Mouse (Mus musculus) granulocyte monocyte progenitor cell, adult 5-6 weeks (primary cell): ENCODE results near the gene Fbxo30. TPM values are rescaled to one million over a fixed set of nuclear protein-coding genes. Genes with fewer than 3 reads are reported as not detected.
"Not testable (repeated sequence)": the region's sequence is repeated elsewhere in the genome, so short reads cannot be mapped to it uniquely, and the experiment has no call there.

Experiments used
- ATAC-seq: replicated peaks from 2 replicates; pipeline ENCODE4 v1.8.0; 2016; ENCODE audit warnings: mild to moderate bottlenecking, moderate TSS enrichment, inconsistent platforms; ENCODE audit not compliant: poor library complexity, severe bottlenecking
- total RNA-seq, 2 experiments: library from RNA; stranded (forward) in 1 of 2; stranded (reverse) in 1 of 2; fragments of 200-712, 200-1000 nt in 1 of 2; fragments of >200 nt in 1 of 2; fragmentation: Nextera tagmentation in 1 of 2; gene quantifications; 2 replicates each; pipeline ENCODE4 v1.2.3; 2014 to 2017

The Fbxo30 gene
- total RNA-seq (2014; fragmentation: Nextera tagmentation) (6.7 and 8.5 TPM in 2 replicates), total RNA-seq (2017) (14.6 and 14.7 TPM in 2 replicates)

DNA sequence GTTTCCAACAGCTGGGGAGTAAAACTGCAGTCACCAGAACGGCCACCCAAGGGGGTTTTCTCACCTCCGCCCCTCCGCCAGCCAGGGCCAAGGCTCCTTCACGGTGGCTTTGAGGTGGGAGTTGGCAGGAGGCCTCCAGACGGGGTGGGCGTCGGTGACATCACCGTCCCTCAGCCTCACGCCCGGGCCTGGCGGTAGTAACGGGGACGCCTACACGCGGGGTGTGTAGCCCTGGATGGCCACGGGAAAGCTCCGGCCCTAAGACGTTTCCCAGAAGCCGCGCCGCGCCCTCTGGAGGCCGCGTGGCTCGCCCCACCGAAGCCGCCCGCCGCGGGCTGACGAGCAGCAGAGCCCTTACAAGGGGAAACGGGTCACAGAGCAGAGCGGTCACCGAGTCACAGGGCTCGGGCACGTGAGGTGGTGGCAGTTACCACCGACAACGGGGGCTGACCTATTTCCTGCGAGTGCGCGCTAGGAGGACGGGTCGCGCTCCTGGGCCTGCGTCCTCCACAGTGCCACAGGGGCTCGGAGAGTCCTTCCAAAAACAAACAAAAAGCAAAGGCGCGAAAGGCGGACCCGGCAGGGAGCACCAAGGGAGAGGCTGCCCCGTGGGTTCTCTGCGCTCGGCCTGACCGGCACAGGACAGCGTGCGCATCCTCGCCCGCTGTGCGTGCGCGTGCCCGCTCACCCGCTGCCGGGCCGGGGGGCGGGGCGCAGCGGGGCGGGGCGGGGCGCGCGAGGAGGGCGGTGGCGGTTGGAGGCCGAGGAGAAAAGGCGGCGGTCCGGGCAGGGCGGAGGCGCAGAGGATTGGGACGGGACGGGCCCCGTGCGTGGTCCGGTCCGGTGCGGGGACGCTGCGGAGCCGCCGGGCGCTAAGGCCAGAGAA is at the start of gene Fbxo30:
TSS of gene Fbxo30 (plus strand) at position 753 of the 886 bp plus-strand sequence.
- peak; percentile 87 for ATAC-seq

DNA sequence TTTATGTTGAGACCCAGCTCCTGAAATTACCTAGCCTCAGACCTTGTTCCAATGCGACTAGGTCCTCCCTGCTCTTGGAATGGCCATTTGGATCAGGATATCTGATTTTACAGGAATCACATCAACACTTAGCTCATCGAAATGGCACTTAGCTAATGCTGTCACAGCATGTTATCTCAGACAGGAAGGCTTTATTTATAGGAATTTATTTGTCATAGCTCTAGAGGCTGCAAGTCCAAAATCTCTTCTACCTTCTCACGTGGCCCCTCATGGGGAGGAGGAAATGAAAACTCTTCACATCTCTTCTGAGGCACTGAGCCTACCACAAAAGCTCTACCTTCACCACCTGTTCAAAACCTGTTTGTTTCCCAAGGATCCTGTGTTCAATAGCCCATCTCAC is 47.9 kb upstream of the Fbxo30 start:
- no peak for ATAC-seq

DNA sequence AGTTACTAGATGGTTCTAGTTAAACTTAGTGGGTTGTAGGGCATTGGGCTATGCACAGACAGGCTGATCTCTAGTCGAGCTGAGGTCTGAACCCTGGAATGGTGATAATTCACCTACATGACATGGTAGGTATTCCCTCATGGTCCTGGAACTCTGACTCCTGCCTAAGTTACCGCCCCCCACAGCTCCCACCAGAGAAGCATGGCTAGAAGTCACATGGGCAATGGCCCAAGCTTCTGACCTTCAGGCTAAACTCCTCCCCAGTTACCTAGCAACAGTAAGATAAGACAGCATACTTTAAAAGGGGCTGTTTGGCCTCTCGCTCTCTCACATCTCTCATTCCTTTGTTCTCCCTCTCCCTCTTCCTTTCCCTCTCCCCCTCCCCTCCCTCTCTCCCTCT is 38.1 kb upstream of the Fbxo30 start:
- ATAC-seq, result not testable (repeated sequence)

DNA sequence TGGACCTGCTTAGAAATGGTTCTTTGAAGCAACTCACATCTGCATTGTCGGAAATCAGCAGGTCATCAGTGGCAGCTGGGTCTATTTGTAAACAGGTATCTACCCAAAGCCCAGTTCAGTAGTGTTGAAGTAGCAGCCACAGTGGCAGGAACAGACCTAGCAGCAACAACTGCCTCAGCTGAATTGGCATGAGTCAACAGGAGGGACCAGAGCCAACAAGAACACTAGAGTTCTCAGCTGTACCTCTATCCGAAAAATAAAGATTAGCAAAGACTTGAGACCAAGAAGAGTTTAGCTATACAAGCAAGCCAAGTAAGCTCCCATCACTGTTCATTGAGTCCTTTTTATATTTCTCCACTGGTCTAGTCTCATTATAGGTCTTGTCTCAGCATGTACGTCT is 32.9 kb upstream of the Fbxo30 start:
- no peak for ATAC-seq

DNA sequence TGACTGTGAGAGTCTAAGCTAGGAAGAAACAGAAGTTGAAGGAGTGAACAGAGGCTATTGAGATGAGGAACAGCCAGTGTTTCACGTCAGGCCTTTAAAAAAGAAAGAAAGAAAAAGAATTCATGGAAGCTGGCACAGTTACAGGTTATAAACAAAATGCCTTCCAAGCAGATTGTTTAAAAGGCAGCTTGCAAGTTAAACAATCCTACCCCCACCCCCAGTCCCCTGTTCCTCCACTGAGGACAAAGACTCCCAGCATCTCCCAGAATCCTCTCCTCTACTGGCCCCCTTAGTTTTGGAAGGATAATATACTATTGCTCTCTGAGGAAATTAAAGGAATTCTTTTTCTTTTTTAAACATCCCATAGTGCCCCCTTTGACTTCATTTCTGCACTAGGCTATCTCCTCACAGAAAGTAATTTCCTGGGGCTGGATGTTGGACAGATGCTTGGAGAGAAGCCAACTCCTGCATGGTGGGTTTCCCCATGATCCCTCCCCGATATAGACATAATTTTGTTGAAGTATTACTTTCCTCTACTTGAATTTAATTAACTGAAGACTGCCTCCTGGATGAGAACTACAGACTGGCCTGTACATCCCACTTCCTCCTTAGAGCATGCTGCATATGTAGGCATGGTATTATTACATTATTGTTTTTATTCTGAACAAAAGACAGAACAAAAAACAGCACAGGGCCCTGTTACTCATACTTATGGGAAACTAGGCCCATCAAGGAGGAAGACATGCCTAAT is 30.7 kb upstream of the Fbxo30 start:
- no peak for ATAC-seq

DNA sequence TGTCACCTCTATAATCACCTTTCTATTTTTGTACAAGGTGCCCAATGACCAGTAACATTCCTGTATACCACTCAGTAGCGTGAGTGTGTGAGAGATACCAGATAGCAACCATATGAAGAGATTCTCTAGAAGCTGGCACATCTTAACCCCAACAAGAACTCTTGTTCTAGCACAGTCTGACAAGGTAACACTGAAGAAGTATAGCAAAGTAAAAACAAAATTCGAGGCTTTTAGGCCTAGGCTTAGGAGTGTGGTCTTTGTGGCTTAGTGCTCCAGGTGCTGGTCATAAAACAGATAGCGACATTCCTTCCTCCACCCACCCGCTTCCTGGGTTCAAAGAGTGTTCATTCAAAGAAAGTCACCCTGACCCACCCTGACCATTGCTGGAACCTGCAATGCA is 27.5 kb upstream of the Fbxo30 start:
- not testable (repeated sequence) for ATAC-seq

DNA sequence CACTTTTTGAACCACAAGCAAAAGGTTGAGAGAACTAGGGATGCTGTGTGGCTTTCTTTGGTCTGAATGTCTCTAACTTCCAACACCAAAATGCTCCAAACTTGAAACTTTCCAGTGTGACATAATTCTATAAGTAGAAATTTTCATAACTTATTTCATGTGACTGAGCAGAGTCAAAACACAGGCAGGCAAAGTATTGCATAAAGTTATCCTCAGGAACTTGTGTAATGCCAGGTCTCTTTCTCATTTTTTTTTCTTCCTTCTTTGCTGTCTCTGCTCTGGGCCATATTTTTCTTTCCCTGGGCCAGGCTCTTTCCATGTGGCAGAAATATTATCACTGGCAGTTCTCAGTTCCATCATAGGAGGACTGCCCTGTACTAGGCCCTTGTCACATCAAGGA is 21.0 kb upstream of the Fbxo30 start:
- peak; percentile 92 for ATAC-seq

DNA sequence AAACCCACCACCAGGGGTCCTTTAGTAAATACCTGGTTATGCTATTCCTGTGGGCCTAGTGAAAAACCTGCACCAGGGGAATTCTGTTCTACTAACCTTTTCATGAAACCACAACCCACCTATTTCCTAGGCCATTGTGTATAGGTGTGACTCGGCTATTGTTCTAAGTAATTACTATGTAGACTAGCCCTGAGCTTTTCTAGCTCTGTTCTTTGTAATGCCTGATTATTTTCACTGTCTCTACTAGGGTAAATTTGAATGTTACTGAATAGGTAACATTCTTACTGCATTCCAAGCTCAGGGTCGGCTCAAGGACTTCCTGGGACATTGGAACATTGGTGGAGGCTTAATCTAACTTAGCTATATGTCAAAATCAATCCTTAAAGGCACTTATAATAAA is 18.8 kb upstream of the Fbxo30 start:
- ATAC-seq, result not testable (repeated sequence)

DNA sequence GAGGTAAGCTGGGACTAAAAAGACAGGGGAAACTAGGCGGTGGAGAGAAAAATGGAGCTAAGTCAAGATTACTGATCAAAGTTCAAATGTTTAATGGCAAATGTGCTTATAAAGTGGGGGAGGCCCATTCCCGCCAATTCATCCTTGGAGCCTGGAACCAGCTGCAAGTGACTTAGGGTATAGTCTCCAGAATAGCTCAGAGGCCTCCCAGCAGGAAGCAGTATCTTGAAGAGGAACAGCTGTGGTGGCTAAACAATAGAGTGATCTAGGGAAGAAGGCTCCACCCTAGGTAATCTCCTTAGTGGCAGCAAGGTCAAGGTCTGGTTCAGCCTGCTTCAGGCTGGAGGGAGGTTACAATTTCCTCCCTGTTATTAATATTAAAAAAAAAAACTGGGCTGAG is 17.3 kb upstream of the Fbxo30 start:
- not testable (repeated sequence) for ATAC-seq

DNA sequence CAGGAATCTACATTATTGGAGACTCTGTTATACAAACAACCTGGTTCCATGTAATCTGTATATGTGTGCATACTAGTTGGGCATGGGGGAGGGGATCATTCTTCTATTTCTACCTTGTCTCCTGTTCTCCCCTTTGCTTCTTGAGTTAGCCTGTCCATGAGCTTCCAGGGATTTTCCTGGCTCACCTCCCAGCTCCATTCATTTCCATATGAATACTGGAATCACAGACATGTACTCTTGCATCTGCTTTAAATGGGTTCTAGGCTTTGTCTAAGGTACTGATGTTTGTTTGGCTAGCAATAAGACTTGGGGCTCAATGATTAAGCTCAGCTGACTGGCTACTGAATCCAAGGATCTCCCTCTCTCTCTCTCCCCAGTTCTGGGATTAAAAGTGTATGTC is 12.0 kb upstream of the Fbxo30 start:
- no peak for ATAC-seq

DNA sequence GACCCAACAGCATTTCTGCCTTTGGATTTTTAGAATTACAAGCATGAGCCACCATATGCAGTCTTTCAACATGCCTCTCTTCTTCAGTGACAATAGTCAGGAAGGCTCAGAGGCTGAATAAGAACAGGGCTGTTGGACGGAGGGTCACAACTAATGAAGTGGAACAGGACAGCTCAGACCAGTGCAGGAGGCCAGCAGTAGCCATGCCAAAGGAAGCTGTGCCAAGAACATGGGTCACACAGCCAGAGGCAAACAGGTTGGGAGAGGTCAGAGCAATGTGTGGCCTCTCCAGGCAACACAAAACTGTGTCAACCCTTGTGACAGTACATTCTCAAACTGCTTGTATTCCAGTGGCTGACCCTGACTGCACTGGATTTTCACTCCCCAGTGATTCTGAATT is 6.7 kb upstream of the Fbxo30 start:
- ATAC-seq, result no peak

DNA sequence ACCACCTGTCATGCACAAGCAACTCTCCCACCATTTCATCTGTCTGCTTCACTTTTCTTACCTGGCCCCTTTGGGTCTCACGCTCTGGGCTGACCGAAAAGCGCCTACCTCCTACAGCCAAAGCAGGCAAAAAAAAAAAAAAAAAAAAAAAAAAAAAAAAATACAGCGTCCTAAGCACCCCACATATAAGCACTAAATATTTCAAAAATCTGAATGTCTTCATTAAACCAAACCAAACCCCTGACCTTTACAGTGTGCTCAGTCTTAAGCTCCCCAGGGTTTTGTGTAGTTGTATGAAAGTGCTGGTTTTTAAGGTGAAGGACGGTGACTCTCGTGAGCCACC is 924 bp upstream of the Fbxo30 start:
- no peak for ATAC-seq

DNA sequence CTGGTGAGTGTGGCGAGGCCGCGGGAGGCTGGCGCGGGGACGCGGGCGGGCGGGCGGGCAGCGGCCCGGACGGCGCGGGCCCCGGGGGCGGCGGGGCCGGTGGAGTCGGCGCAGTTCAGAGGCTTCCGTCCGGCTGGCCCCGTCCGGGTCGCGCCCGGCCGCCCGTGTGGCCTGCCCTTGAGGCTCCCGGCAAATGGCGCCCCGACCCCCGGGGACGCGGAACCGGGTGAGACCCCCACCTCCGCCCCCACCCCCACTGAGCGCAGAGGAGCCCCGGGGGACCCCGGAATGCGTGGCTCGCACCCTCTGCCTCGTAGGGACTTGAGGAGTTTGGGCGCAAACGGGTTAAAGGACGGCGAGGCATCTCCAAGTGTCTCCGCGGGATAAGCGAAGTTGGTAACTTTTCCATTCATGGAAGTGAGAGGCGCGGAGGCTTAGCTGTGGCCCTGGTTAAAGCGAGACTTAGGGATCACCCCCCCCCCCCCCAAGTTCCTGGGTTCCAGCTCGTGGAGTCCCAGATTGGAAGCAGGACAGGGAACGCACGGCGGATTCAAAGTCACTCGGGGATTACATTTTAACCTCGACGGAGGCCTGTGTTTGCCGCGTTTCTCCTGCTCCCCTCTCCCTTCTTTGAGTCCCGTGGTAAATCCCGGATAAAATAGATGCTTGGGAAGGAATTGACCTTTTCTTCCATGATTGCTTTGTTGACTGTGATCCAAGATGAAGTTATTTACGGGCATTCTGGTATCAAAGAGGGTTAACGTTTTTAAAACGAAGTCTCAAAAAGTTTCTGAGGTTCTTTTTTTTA is 572 bp downstream of the Fbxo30 start:
- 0 out of 2 replicates have a peak, but pooled peaks have one; percentile 0 for ATAC-seq

DNA sequence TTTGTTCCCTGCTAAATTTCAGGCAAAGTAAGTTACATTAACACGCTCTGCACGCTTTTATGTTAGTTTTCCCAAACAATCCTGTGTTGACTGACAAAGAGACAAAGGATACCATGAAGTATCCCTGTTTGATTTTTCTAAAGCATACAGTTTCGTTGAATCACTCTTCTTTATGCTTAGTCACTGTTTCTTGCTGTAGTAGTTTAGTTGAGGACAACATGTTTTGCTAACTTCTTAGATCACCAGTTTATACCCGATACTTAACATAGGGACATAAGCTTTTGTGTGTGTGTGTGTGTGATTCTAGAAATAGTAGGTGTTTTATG is 1.1 kb downstream of the Fbxo30 start:
- ATAC-seq, result no peak

DNA sequence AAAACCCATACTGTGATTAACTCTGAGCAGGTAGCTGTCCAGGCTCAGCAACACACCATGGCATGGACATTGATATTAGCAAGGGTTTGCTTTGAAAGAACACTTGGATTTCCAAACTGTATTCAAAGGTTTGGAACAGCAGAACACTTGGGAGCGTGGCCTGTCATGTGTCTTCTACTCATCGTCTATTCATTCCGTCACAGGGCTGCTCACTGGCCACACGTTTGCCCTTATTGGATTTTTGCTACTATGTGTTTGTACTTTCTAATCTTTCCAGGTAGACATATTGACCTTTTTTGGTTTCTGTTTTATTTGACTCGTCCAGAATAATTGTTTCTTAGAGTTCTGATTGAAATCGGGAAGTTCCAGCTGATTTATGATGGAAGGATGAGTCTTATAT is 17.3 kb downstream of the Fbxo30 start:
- no peak for ATAC-seq

DNA sequence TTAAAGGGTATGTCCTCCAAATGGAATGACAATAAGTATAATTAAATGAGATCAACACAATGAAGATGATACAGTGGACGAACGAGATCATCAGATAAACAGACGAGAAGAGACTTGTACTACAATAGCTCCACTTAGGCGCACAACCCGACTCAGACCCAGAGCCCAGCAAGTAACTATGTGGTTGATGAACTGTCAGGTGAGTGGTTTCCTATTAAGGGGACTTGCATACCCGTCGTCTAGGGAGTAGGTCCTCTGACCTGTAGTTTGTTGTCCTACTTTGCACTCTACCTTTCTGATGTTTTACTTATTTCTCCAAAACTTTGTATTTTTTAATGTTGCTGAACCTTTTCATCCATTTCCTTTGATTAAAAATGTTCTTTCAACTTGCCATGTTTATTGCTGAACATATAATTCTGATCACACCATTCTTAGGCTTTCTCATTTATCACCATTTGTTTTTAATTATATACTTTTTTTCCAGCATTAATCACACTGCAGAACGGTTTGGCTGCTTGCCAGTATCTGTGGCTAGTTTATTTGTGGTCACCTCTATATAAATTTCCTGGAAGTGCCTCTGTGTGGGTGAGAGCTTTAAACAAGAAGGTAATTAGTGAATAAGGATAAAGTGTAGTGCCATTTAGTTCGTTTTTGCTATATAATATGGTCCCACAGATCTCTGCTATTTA is 24.4 kb downstream of the Fbxo30 start:
- ATAC-seq, result no peak

DNA sequence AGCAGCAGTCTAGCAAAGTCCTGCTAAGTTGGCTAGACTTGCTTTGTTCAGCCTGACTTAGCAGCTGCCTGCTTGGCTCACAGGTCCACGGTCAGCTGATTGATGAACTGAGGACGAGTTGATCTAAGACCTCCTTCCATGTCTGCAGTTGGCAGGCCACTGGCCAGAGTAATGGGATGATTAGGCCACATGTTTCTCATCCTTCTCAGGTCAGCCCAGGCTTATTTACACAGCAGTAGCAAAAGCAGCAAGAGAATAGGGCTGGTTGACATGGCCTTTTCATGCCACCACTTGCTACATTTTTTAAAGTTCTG is 24.9 kb downstream of the Fbxo30 start:
- no peak for ATAC-seq

DNA sequence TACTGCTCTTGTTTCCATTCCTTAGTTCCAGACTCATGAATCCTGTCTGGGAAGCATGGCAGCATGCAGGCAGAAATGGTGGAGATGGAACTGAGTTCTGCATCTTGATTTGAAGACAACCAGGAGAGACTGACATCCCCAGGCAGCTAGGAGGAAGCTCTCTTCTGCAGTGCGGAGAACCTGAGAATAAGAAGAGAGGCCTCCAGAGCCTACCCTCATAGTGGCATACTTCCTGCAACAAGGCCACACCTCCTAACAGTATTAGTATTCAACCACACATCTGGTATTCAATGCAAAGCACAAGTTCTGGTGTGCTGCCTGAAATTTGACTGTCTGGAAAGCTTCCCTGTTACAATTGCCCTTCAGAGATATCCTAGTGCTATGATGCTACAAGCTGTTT is 28.7 kb downstream of the Fbxo30 start:
- ATAC-seq, result no peak

DNA sequence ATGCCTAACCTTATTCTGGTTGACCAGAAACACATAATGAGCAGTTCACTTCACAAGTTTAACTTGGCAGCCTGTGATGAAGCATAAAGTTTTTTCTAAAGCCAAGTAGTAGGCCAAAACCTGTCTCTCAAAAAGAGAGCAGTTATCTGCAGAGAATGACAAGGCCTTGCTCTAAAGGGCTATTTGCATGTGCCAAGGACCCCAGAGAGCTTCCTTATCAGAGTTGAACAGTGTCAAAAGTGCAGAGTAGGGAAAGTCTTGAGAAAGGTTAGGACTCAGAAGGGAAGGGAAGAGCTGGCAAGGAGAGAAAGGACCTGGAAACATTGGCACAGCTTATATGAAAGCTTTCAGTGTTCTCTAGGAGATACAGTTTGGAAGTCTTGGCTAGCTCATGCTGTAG is 29.4 kb downstream of the Fbxo30 start:
- ATAC-seq, result no peak

DNA sequence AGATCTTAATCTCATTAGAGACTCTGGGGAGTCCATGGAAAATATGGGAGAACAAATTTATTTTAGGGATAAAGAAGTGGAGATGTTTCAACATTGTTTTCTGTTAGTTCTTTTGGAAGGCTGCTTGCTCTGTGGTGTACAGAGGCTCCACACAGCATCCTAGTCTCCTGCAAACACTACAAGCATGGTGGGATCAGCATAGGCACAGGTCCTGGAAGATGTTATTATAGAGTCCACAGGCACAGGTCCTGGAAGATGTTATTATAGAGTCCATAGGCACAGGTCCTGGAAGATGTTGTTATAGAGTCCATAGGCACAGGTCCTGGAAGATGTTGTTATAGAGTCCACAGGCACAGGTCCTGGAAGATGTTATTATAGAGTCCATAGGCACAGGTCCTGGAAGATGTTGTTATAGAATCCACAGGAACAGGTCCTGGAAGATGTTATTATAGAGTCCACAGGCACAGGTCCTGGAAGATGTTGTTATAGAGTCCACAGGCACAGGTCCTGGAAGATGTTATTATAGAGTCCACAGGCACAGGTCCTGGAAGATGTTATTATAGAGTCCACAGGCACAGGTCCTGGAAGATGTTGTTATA is 36.8 kb downstream of the Fbxo30 start:
- ATAC-seq, result not testable (repeated sequence)
